Mouse (Mus musculus) spleen, adult 18-20 months (tissue): ENCODE measurements at regions not wholly inside any gene's neighbourhood (a gene's known extent, or its start where the extent isn't known, plus 50 kb on each side); places are given as distances from the start of the nearest gene placed in this dataset.
"Not testable (repeated sequence)": the region's sequence is repeated elsewhere in the genome, so short reads cannot be mapped to it uniquely, and the experiment has no call there.

Experiments
- DNase-seq, 2 experiments: peaks; one replicate each; pipeline ENCODE4 v3.0.0; 2022; ENCODE audit warnings: mixed read lengths in 2 of 2

- DNase-seq, result no peak
These were observed 268.7 kb upstream of the Ift57 start for GRCm38 (mm10) chr16:49430296-49430695.

GRCm38 (mm10) chr16:49431902-49432301, 267.1 kb upstream of the Ift57 start:
- DNase-seq, result no peak

DNA sequence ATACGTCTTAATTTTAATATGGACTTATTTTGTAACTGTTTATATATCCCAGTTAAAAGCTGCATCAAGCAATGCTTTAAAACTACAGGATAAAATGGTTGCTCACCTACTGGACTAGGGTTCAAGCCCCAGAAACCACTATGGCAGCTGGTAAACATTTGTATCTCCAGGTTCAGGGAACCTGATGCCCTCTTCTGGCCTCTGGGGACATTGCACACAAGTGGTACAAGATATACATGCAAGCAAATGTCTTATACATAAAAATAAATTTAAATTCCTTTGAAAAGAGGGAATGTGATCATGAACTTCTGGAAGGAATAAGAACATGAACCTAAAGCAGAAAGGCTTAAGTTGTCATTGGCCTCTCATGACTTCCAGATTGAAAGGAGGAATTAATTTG, 257.8 kb upstream of the Ift57 start:
- DNase-seq, result peak in 1 of 2 experiments; percentile 3

DNA sequence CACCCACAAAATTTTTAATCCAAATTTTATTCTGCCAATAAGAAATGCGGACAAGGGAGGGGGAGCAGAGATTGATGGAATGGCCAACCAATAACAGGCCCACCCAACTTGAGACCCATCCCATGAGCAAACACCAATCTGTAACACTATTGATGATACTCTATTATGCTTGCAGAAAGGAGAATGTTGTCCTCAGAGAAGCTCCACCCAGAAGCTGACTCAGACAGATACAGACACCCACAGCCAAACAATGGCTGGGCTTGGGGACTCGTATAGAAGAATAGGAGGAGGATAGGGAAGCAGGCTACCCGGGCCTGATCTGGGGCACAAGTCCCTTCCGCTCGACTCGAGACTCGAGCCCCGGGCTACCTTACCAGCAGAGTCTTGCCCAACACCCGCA, 251.7 kb upstream of the Ift57 start:
- not testable (repeated sequence) for DNase-seq

- DNase-seq, result no peak
These were observed 205.2 kb upstream of the Ift57 start for GRCm38 (mm10) chr16:49493881-49494280.

DNA sequence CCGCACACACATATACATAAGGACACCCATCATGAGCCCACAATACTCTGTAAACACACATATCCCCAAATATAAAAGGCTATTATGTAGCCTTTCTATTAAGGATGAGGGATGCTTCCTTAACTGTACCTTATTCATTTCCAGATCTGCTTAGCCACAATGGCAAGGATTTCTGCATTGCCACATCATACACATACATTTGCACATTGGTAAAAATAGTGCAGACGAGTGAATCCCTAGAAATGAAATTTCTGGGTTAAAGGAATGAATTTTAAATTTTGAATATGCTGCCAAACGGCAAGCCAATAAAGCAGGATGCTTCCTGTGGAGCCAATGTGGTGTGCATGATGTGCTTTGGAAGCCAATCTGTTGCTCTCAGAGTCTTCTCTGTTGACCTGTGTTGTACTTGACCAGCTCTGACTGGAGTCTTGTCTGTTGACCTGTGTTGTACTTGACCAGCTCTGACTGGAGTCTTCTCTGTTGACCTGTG, 201.5 kb upstream of the Ift57 start:
- DNase-seq, result no peak

DNA sequence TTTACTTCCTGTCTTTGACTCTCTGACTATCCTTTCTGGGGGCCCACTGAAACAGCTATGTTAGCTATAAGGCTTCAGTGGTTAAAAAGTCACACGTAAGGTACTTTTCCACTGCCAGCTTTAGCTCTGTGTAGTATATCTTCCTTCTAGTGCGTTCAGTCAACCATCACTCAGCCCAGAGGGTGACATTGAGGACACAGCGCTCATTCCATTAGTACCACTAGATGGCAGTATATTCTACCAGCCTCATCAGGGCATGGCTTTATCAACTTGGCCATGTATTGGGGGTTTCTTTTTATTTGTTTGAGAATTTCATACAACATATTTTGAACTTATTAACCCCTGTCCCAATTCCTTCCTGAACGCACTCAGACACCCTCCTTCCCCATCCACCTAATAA, 198.2 kb upstream of the Ift57 start:
- no peak for DNase-seq

GRCm38 (mm10) chr16:49503897-49504413, 195.1 kb upstream of the Ift57 start:
- peak in 1 of 2 experiments; percentile 10 for DNase-seq

DNA sequence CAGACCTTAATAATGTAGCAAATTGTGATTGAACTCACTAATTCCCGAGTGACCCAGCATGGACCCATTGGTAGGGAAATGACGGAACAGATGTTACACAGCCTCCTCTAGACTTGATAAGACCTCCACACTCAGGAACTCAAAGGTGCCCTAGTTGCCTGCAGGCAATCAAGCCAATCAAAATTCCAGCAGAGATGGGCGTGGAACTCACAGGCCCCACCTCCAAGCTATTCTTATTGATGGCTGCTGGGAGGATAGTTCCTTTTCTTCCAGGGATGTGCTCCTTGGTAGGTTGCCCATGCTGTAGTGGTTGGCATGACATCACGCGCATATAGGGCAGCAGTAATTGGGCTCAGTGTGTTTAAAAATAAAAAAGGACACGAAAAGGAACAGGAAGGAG, 194.4 kb upstream of the Ift57 start:
- DNase-seq, result no peak

DNA sequence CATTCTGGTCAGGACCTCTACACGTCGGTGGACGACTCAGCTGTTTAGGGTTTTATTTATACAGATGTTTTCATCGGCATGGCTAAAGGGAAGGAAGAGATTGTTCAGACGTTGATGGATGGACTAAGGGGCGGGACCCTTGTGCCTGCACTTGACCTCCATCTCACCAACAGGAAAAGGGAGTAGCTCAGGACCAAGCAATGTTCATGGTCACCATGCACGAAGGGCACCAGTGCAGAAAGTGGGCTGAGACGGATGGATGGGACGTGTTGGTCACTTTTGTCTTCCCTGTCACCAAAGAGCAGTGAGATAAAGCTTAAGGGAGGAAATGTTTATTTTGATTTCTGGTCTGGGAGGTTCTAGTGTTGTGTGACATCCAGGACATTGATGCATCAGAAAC, 193.8 kb upstream of the Ift57 start:
- no peak for DNase-seq

DNA sequence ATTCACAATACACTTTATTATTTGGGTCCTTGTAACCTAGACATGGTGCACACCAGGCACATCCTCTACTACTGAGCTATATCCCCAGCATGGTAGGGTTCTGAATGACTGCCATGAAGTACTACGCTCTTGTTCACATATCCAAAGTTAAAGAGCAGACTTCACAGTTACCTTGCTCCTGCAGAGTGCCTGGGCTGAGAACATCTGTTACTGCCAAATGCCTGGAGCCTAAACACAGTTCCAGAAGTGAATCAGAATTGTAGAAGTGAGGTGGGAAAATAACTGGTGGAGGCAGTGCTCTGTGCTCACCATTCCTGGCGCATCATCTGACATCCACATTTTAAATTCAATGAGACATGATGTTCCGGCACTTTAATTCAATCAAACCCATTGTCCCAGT, 180.2 kb upstream of the Ift57 start:
- DNase-seq, result no peak

DNA sequence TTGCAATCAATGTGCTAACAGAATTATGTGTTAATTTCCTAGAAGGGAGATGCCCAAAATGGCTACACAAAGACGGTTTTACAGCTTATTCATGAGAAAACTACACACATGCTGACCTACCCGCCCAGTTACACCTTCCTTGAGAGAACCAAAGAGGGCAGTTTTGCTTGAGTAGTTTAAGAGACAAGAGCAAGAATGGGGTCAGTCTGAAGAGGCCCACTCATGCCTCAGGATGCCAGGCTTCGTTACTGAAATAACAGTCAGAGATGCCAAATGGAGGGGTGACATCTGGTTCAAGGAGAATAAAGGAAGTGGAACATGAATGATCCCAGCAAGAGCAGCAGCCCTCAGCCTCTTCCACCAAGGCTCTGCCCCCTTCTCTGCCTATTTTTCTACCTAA, 178.6 kb upstream of the Ift57 start:
- no peak for DNase-seq

GRCm38 (mm10) chr16:49521685-49522084, 177.3 kb upstream of the Ift57 start:
- no peak for DNase-seq

DNA sequence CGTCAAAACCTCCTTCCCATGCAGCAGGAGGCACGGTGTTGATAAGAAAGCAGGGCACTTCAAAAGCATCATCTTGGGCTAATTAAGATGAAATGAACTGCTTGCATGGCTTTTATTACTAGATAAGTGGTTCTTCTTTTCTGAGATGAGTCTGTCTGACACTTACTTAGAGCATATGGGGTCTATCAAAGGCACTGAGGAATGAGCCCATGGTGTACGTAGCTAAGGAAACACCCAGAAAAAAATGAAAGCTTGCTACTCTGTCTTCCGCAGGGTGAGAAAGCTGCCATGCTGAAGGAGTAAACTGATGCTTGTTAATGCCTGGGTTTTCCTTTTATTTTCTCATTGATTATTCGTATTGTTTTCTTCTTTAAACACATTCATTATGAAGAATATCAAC, 176.5 kb upstream of the Ift57 start:
- no peak for DNase-seq

DNA sequence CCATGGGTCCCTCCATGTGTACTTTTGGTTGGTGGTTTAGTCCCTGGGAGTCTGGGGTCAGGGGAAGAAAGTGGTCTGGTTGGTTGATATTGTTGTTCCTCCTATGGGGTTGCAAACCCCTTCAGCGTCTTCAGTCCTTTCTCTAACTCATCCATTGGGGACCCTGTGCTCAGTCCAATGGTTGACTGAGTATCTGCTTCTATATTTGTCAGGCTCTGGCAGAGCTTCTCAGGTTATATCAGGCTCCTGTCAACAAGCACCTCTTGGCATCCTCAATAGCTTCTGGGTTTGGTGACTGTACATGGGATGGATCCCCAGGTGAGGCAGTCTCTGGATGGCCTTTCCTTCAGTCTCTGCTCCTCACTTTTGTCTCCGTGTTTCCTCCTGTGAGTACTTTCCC, 170.4 kb upstream of the Ift57 start:
- not testable (repeated sequence) for DNase-seq

DNA sequence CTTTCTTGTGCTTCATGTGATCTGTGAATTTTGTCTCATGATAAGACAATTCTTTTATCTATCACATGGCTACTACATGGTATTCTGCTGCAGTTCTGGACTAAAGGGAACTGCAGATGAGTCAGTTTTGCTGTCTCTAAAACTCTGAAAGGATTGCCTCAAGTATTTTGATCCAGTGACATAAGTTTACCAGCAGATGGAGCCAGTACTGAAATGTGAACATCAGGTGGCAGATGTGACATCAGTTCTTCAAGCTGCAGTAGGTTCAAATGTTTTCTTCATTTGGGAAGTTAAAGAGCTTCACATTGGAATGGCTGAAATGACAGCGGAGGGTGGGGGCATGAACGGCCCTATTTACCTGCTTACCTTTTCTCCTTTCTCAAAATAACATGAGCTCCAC, 170.0 kb upstream of the Ift57 start:
- no peak for DNase-seq

DNA sequence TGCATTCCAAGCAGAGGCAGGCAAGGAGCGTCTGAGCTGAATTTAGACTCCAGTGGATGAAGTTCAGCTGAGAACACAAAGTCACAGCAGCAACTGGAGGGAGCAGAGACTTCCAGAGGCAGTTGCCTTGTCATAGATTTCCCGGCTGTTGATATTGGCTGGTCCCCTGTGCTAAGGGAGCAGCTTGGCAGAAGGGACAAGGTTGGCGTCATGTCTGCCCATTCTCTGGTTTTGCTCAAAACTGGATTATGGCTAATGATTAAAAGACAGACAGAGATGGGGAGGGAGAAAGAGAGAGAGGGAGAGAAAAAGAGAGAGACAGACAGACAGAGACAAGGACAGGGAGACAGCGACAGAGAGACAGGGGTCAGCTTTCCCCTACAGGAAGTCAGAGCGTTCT, 169.0 kb upstream of the Ift57 start:
- DNase-seq, result no peak

DNA sequence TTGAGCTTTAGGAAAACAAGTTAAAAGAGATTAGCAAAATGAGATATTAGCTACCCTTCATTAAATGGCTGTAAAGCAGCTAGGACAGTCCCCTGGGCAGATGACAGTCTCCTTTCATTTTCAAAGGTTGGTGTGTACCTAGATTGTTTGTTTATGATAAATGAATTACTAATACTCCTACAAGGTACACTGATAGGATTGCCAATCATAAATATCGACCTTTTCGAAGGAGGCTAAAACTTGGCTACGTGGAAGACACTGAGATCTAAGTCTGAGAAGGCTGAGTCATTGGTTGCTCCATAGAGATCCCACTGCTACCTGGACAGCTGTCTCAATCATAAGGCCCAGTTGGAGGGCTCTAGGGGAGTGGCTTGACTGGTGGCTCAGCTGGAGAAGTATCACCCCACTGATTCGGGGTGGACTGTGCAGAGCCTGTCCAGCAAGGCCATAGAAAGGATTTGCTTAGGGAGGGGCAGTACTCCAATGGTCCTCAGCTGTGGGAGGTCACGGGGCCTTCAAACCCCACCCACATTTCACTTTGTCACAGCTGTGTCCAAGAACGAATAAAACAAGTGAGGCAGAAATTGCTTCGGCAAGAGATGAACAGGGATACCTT, 166.9 kb upstream of the Ift57 start:
- DNase-seq, result no peak

DNA sequence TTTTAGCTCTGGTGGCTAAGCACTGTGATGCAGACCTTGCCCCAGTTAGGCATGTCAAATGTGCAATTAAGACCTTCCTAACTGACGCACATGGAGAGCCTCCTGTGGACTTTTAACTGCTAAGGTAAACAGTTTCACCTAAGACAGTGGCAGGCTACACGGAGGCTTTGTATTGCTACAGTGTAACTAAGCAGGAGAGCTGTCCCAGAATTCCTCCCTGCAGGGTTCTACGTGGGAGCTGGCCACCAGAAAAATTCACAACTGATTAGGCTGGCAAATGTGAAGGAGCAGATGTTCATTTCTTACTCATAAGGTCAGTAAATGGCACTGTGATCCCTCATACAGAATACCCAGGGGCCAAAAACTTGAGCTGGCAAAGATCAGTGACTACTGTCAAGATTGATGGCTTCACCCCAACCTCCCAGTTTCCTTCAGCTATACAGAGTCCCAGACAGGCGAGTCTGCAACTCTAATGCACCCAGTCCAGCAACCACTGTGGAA, 165.5 kb upstream of the Ift57 start:
- DNase-seq, result no peak

DNA sequence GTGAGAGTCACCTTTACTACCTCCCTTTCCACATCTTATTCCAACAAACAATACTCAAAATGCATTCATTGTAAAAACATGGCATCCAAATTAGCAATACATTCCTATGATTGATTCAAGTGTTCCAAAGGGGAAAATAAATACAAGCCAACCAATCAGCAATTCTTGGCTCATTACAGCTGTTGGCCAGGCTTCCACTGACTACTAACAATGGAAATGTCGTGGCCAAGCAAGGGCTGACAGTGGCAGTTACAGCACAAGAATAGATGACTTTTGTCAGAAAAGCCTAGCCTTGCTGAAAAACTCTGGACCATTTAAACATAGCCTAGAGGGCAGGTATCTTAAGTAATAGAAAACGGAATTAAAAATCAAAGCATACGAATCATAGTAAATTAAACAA, 148.8 kb upstream of the Ift57 start:
- DNase-seq, result no peak

- no peak for DNase-seq
These were observed 129.0 kb upstream of the Ift57 start for GRCm38 (mm10) chr16:49570031-49570430.

GRCm38 (mm10) chr16:49572485-49573170, 126.4 kb upstream of the Ift57 start:
- DNase-seq, result no peak

- DNase-seq, result no peak
These were observed 125.9 kb upstream of the Ift57 start for GRCm38 (mm10) chr16:49573171-49573517.

DNA sequence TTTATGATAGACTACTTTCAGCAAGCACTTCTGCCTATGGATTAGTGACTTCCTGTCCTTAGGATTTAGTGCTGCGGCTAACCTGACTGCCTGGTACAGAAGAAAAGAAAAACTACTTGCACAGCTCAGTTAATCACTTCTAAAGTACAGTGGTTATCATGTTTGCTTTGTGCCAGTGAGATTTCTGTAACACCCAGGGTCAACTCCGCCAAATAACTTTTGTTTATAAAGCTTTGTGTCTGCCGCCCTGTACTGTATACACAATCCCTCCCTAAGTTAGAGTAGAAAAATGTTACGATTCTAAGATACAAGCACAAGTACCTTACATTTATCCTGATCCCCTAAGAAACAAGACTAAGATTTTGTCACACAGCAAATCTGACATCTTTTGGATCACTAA, 120.1 kb upstream of the Ift57 start:
- DNase-seq, result no peak
